Mouse (Mus musculus) heart, adult 9 months (tissue): Measurements from ENCODE around the gene Tcte1.

ENCODE experiments used
- DNase-seq, 2 experiments: peaks; one replicate each; pipeline ENCODE4 v3.0.0; 2022; ENCODE audit warnings: low spot score in 2 of 2

Gene Tcte1

DNA sequence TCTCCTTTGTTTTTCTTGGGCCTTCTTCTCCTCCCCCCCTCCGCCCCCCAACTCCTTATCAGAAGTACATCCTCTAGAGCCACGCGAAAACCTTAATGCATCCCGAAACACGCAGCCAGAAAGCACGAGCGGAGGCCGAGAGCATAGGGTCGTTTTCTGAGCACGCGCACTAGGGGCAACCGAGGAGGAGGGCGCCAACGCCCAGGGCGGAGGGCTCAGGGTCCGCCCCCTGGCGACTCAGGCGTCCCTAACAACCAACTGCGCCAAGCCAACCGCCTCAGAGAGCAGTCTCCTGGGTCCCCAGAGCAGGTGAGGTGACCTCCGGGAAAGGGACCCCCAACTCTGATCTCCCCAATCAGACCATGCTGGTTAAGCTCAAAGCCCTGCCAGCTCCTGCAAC lies at the start of gene Tcte1:
Tcte1 (plus strand) TSS at position 172 of the 400 bp plus-strand sequence.
- DNase-seq: no peak

DNA sequence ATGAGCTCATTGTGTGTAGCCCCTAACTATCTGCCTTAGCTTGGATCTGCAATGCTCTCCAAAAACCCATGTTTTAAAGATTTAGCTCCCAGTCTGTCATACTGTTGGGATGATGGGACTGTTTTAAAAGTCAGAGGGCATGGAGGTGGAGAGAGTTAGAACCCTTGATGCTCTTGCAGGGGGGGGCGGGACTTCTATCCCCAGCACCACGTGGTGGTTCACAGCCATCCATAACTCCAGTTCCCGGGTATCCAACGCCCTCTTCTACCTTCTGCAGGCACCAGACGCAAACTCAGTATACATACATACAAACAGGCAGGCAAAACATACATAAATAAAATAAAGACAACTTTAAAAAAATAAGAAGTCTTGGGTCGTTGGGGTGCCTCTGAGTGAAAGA lies 49.6 kb upstream of the Tcte1 start:
- DNase-seq: no peak

DNA sequence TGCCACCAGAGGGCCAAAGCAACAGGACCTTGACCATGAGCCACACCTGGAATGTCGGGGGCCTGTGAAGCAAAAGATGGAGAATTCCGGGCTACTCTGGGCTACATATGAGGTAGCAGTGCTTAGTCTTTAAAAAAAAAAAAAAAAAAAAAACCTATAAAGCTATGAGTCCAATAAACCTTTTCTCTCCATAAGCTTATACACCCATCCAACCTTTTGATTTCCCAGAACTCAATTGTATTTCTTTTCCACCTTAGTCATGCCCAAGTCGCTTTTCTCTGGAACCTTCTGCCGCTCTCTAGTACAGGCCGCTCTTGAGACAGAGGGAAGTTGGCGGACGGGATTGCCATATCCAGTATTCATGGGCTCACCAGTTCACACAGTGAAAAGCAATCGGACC lies 49.1 kb upstream of the Tcte1 start:
- DNase-seq: no peak

DNA sequence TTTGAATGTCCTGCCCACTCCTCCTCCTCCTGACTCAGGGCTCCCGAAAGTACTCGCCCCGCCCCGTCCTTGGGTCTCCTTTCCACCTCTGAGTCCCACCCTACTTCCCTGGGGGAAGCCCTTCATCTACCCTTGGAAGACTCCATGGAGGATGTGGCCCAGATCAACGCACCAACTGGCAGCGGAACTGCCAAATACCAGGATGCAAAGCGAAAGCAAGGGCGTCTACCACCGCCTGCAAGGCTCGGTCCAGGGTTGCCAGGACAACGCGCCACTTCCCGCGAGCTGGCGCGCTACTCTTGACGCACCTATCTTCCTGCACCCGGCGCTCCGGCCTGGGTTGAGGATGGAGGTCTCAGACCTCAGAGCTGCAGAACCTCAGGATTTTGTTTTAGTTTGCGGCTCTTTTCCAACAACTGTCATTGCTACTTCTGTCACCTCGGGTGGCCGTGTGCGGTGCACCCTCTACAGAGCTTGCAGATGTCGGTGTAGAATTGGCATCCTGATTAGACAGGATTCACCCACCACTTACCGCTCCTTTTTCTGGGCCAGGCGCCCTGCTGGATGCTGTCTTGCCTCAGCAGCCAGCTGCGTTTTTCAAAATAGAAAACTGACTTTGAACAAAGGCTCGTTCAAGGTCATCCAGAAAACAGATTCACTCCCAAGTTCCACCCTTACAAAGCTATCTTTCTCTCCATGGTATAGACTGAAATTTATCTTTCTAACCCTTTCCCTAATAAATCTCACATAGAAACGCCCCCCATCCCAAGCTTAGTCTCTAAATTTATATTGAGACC lies 48.4 kb upstream of the Tcte1 start, which contains the start of gene Spats1:
Spats1 (minus strand) TSS at position 747 of the 797 bp plus-strand sequence.
- peak; percentile 29 to 39 for DNase-seq

DNA sequence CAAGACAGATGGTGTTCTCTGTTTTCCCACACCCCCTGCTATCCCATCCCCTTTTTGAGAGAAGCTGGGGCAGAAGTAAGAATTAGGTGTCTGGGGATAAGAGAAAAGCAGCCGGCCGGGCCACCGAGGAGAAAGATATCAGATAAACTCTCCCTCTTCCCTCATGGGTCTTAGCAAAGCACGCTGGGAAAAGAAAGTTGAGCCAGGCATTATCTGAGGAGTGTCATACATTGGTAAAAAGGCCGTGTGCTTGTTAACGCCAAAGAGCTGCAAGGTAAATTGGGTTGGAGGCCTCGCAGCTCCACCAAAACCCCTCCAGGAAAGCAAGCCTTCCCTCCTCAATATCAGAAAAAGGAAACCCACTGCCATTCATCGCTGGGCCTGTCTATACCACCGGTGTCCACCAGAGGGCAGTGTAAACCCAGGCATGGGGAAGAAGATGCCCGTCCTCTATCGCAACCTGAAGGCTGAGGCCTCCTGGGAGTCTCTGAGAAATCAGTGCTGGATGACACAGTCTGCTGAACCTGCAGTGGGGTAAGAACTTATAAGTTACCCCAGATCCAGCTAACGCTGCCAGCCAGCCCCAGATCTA lies 44.9 kb upstream of the Tcte1 start:
- peak; percentile 32 to 60 for DNase-seq

DNA sequence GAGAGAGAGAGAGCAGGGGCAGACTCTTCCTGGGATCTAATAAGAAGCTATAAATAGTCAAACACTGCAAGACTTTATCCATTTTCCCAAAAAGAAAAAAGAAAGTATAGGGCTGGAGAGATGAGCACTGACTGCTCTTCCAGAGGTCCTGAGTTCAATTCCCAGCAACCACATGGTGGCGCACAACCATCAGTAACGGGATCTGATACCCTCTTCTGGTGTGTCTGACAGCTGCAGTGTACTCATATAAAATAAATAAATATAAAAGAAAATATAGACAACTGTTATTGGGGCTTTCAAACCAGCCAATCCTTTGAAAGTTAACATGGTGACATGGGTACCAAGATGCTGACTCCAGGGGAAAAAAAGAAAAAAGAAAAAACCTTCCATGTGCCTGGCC lies 42.8 kb upstream of the Tcte1 start:
- no peak for DNase-seq

DNA sequence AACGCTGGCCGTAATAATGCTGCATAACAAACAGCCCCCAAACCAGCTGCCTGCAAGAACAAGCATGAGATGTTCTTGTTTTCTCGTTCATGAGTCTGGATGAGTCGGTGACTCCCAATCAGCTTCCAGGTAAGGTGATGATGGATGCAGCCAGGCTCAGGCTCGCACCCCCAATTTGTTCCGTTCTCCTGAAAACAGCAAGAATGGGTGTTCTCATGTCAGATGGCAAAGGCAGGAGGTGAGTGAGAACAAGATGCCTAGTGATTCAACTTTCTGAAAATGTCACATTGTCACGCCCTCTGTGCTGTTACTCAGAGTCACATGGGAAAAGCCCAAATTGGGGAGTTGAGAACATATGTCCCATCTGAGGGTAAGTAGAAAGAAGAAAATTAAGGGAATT lies 37.7 kb upstream of the Tcte1 start:
- DNase-seq: no peak

DNA sequence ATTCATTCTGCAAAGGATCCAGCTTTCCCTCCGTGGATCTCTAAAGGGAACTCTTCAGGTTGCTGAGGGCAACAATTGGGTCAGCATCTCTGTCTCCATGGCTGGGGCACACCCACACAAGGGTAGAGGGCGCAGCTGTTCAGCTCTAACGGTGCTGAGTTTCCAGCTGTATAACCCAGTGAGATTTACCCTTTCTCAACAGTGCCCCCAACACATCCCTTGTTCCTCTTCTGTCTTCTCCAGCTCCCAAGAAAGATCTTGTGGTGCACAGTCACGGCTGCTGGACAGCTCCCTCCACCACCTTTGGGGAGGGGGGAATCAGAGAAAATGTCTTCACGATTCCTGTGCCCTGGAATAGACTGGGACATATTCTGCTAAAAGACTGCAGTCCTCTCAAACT lies 36.0 kb upstream of the Tcte1 start:
- DNase-seq: no peak

DNA sequence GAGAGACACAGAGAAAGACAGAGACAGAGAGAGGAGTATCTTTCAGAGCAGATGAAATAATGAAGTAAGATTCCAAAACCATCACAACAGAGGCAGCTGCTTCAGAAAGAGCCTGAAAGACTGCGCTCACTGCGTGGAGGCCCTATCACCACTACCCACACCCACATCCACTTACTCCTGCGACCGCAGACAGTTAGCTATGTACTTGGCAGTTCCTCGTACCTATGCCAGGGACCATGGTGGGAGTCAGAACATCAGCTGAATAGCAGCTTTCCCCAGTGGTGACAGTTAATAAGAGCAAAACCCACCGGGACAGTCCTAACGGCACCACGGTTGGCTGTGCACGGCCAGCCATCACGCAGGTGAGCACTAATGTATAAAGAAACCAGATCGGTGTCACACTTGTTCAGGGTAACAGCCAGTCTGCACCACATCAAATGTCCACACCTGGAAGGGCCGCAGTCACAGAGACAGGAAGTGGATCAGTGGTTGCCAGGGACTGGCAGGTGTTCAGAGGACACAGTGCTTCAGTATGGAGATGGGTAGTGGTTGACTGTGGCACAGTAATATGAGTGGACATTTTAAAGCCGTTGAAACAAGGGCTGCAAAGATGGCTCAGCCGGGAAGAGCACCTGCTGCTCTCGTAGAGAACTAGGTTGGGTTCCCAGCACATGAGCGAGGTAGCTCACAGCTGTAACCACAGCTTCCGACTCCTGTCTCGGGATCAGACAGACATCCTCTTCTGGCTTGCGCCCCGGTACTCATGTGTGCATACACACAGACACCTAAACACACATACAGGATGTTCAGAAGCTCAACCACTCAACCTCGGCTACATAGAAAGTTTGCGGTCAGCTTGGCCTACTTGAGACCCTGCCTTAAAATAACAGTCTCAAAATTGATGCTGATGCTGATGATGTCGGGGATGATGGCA lies 34.6 kb upstream of the Tcte1 start:
- DNase-seq: no peak

DNA sequence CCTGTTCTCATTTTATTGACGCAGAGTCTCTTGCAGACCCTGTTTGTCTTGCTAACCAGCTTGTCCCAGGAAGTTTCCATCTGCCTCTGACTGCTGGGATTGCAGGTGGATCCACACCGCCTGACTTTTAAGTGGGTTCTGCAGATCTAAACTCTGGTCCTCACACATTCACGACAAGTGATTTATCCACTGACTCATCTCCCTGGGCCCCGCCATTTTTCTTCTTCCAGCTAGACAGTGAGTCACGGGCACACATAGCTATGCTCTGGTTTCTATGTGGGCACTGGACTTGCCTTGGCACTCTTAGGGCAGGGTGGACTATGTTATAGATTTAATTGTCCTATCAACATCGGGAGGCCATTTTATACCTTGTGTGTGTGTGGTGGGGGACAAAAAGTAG lies 33.5 kb upstream of the Tcte1 start:
- DNase-seq: no peak

DNA sequence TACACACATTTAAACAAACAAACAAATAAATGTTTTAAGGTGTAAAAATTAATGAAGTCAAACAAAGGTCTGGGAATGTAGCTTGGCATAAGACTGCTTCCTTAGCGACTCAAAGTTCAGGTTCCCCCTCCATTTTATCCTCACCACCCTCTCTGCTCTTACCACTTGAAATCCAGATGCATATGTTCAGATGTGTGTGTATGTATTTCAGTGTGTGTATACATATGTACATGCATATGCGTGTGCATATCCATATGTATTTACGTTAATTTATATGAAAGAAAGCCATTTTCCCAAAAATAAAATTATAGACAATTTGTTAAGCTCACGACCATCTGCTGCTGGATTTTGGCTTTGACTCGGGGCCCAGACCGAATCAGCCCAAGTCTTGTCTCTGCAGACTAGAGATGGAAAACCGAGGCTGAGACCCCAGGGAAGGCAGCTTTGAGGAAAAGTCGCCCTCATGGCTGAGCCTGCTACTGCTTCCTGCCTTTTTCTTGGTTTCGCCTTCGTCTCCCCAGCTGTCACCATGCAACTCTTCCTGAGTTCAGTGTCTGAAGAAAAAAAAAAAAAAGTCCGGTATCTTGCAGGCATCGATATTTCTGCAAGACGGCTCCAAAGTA lies 32.6 kb upstream of the Tcte1 start:
- DNase-seq: no peak

DNA sequence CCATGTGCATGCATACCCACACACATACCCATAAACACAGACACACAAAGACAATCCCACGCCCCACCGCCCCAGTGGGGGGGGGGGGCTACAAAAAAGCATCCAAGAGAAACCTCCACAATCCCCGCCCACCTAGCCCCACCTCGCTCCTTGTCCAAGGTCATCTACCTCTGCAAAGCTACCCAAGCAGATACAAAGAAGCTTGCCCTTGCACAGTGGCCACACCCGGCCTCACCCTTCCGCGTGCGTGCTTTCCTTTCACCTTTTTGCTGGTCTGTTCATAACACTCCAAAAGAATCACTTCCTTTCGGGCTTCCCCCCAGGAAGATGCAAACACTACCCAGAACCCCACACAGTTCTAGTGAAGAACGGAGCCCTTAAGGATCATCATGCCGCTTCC lies 27.8 kb upstream of the Tcte1 start:
- DNase-seq: no peak

DNA sequence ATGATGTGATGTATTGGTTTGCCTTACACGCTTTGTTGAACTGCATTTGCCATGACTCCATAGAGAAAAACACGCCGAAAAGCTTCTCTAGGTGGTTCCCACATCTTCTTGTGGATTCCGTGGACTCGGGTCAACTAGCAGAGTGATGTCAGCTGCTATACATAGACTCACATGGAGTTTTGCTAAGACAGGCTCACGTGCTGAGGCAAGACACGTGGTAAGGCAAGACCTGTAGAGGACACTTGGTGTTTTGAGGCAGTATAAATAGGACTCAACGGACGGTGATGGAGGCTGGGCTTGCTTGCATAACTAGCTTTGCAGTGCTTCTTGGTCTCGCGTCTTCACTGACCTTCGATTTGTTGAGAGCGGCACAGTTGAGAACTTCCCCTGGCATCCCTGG lies 24.8 kb upstream of the Tcte1 start:
- DNase-seq: peak in 1 of 2 experiments; percentile 16

DNA sequence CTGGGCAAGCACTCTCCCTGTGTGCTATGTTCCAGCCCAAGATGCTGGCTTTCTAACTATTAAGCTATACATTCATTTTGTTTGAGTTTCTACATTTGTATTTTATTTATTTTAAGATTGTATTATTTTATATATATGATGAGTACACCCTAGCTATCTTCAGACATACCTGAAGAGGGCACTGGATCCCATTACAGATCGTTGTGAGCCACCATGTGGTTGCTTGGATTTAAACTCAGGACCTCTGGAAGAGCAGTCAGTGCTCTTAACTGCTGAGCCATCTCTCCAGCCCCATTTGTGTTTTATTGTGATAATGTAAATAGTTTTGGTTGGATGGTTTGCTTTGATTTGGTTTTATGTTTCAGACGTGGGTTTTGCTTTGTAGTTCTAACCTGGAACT lies 23.7 kb upstream of the Tcte1 start:
- DNase-seq: no peak

DNA sequence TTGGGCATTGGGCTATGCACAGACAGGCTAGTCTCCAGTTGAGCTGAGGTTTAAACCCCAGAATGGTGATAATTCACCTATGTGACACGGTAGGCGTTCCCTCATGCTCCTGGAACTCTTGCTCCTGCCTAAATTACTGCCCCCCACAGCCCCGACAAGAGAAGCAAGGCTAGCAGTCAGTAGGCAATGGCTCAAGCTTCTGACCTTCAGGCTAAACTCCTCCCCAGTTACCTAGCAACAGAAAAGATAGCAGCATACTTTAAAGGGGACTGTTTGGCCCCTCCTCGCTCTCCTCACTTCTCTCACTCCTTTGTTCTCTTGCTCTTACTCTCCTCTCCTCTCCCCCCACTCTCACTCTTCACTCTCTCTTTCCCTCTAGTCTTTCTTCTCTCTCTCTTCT lies 22.3 kb upstream of the Tcte1 start:
- no peak for DNase-seq

DNA sequence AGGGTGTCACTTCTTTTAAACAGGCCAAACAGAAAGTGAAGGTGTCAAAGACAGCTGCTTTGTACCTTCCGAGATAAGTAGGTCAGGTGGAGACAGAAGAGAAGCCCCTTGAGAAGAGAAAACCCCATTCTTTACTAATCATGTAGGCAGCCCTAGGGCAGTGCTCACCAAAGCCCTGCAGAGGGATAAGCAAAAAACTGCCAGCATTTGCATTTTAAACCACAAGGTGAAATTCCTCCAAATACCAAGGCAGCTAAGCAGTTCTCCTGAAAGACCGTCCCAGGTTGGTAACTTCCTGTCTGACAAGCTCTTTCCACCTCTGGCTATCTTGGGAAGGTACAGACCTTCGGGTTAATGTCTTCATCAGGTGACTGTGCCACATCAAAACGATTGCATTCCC lies 20.9 kb upstream of the Tcte1 start:
- DNase-seq: no peak

DNA sequence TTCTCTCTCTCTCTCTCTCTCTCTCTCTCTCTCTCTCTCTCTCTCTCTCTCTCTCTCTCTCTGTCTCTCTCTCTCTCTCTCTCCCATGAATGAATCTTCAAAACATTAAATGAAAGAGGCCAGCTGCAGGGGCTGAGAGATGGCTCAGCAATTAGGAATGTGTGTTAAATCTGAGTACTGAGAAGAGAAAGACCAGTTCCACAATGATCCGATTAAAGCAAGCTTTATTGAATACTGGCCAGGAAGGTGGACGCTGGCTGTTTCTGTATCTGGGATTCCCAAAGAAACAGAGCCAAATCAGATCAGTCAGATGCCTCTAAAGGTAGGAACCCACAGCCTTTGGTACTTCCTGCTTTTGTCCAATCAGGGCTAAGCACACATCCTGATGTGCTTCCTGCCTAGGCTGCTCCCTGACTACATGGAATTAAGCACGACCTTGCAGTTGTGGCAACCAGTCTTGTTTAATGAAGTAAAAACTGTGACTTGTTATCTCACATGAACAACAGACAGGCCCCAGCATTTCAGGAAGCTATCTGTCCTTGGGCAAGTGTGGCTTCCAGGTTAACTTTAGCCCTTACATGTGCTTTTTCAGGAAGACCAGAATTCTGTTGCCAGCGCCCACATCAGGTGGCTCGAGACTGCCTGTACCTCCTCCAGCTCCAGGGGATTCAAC lies 19.8 kb upstream of the Tcte1 start:
- DNase-seq: peak in 1 of 2 experiments; percentile 24

DNA sequence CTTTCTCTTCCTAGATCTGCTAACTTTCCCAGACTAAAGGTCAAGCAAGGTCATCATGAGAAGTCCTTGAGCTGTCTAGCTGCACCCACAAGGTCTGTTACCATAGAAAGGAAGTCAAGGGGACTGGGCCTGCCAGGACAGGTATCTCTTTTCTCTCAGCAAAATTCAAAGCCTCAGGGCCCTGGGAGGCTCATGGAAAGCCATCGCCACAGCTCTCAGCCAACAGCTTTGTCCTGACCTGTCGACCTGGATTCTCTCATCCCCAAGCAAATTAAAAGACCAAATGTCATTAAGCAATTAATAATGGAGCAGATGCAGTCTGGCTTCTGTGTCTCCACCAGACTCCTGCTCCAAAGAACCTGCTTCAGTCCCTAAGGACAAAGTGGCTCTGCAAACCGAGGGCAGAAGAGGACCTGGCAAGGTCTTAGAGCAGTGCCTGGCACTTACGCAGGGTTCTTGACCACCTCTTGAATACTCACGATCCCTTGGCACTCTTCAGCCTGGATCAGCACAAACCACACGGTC lies 17.2 kb upstream of the Tcte1 start:
- no peak for DNase-seq

DNA sequence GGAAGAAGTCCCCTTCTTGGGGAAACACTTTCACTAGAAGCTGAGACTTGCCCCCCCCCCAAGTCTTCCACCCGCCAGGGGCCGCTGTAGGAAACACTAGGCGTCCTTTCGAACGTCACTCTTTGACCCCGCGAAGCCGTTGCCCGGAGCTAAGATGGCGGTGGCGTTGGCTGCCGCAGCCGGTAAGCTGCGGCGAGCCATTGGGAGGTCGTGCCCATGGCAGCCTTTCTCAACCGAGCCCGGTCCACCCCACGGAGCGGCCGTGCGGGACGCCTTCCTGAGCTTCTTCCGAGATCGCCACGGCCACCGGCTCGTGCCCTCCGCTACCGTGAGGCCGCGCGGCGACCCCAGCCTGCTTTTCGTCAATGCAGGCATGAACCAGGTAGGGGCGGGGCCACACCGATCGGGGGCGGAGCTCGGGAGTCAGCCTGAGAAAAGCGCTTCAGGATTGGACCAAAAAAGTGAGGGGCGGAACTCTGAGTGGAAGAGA lies 16.5 kb upstream of the Tcte1 start, which contains the start of gene Aars2:
Aars2 (plus strand) TSS at position 142 of the 490 bp plus-strand sequence.
- DNase-seq: peak; percentile 86 to 92

DNA sequence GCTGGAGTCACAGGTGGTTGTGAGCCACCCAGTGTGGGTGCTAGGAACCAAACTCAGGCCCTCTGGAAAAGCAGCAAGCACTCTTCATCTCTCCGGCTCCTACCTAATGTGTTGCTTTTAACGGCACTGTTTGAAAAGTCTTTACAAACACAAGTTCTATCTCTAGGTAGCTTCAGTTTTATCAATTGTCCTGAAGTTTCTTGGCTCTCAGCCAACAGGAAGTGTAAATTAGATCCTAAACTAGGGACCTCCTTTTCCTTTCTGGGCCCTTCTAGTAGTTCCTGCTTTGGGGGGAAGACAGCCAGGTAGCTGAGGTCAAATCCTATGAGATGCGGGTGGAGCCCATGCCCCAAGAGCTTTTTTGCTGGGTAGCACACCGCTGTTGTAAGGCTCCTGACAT lies 12.4 kb upstream of the Tcte1 start:
- DNase-seq: no peak

DNA sequence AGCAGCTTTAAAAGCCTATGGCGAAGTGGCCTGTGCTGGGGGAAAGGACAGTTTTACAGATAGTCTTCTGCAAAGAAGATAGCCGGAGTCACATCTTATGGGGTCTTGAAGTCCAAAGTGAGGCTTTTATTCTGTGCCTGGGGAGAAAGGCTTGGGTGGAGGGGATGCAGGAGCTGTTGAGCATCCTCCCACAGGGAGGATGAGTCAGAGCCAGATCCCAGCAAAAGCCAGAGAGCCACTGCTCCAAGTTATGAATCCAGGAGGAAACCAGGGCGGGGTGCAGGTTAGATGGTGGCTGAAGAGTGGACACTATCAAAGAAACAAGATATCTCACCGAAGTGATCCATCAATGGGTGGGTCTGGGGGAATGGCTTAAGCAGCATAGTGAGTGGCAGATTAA lies 11.5 kb upstream of the Tcte1 start:
- no peak for DNase-seq
